Mouse (Mus musculus): ENCODE results near the gene Myh11. TPM values are rescaled to one million over a fixed set of nuclear protein-coding genes. Genes with fewer than 3 reads are reported as not detected.
"Not testable (repeated sequence)": the region's sequence is repeated elsewhere in the genome, so short reads cannot be mapped to it uniquely, and the experiment has no call there.

Myh11 gene
- polyA plus RNA-seq, 1 experiment from 2014 or later = 0.08 TPM

DNA sequence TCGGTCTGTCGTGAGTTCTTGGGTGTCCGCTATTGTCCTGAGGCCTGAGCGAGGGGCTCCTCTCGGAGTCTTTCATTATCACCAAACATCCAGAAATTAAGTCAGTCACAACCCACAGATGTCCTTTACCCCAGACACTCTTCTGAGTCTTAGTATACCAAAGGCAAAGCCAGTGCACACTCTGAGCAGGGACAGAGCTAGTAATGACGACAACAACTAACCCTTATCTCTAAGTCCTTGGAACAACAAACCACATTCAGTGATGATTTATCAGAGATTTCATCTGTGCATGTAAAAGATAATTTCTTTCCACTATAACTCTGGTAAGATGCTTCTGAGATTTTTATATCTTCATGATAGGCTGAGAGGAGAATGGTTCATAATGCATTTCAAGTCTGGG, 134.9 kb downstream of the Myh11 start:
- H3K9ac ChIP-seq (ENCODE audit: low read length) = no peak overlapping the region
- H3K27me3 ChIP-seq (ENCODE audit: control insufficient read depth, insufficient read depth, low read length) = no peaks in the 10 kb centered on the region
- H3K36me3 ChIP-seq (ENCODE audit: control insufficient read depth, insufficient read depth, low read length) = peaks cover 6% of the 10 kb centered on the region; the same call in 1 of the 2 replicates
- no peak for DNase-seq (ENCODE audit: low spot score)
- ATAC-seq (ENCODE audit: insufficient number of reproducible peaks, low FRiP score, low TSS enrichment, low read depth) = no peak
- H3K4me3 ChIP-seq (ENCODE audit: low read depth, low read length) = no peak overlapping the region
- no peaks in the 10 kb centered on the region for H3K9me3 ChIP-seq (ENCODE audit: control insufficient read depth, low read length)
- H3K4me1 ChIP-seq (ENCODE audit: control insufficient read depth, insufficient read depth, low read length) = no peaks in the 10 kb centered on the region
- no peak overlapping the region for H3K4me2 ChIP-seq (ENCODE audit: low read depth, severe bottlenecking)
- no peak overlapping the region for H3K27ac ChIP-seq (replicated peaks; ENCODE audit: low read depth, low read length)
- 97% methylated on average over 4 of the region's 6 CpGs for WGBS

DNA sequence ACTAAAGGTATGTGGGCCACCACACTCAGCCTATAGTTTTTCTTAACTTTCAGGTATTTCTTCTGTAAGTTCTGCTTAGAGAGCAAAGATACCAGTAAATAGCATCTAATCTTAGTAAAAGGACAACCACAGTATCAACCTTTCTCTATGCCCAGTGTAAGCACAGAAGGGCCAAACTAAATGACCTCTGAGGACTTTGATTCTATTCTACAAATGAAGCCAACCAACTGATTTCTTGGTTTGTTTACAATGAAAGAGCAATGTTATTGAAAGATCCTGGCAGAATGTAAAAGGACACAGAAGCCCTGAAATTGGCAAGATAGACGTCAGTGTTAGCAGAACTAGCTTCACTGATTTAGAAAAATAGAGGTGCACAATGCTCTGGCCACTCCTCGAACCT, 135.5 kb downstream of the Myh11 start:
- 88% methylated on average over 1 of the region's 2 CpGs for WGBS

DNA sequence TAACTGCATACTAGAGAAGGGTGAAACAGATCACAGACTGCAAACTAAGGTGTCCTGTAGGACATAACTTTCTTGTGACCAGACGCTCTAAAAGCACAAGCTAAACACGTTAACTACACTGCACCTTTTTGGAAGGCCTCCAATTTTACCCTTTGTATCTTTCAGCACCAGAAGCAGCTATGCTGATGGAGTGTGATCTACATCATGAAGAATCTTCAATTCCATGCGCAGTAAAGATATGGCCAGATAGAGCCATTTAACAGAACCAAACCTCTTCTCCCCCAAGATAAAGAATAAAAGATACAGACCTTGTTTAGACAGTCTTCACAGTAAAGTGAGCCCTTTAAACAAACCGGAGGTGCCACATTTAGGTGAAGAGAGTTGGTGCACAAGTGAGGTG, 139.5 kb downstream of the Myh11 start:
- no peaks in the 10 kb centered on the region for H3K9me3 ChIP-seq (ENCODE audit: control insufficient read depth, low read length)
- H3K36me3 ChIP-seq (ENCODE audit: control insufficient read depth, insufficient read depth, low read length) = peaks cover 8% of the 10 kb centered on the region; the same call in 1 of the 2 replicates
- H3K27me3 ChIP-seq (ENCODE audit: control insufficient read depth, insufficient read depth, low read length) = no peaks in the 10 kb centered on the region
- H3K27ac ChIP-seq (replicated peaks; ENCODE audit: low read depth, low read length) = no peak overlapping the region
- no peak overlapping the region for H3K4me3 ChIP-seq (ENCODE audit: low read depth, low read length)
- no peak overlapping the region for H3K9ac ChIP-seq (ENCODE audit: low read length)
- no peak overlapping the region for H3K4me2 ChIP-seq (ENCODE audit: low read depth, severe bottlenecking)
- H3K4me1 ChIP-seq (ENCODE audit: control insufficient read depth, insufficient read depth, low read length) = no peaks in the 10 kb centered on the region
- ATAC-seq (ENCODE audit: insufficient number of reproducible peaks, low FRiP score, low TSS enrichment, low read depth) = no peak
- no peak for DNase-seq (ENCODE audit: low spot score)
- 90% methylated on average over 4 of the region's 4 CpGs for WGBS

More for the DNA sequence above, 135.5 kb downstream of the Myh11 start:
- not testable (repeated sequence) for H3K4me1 ChIP-seq (ENCODE audit: control insufficient read depth, insufficient read depth, low read length); H3K9me3 ChIP-seq (ENCODE audit: control insufficient read depth, low read length); H3K9ac ChIP-seq (ENCODE audit: low read length); H3K27ac ChIP-seq (replicated peaks; ENCODE audit: low read depth, low read length); H3K36me3 ChIP-seq (ENCODE audit: control insufficient read depth, insufficient read depth, low read length); H3K27me3 ChIP-seq (ENCODE audit: control insufficient read depth, insufficient read depth, low read length); H3K4me3 ChIP-seq (ENCODE audit: low read depth, low read length); ATAC-seq (ENCODE audit: insufficient number of reproducible peaks, low FRiP score, low TSS enrichment, low read depth); H3K4me2 ChIP-seq (ENCODE audit: low read depth, severe bottlenecking); DNase-seq (ENCODE audit: low spot score)

DNA sequence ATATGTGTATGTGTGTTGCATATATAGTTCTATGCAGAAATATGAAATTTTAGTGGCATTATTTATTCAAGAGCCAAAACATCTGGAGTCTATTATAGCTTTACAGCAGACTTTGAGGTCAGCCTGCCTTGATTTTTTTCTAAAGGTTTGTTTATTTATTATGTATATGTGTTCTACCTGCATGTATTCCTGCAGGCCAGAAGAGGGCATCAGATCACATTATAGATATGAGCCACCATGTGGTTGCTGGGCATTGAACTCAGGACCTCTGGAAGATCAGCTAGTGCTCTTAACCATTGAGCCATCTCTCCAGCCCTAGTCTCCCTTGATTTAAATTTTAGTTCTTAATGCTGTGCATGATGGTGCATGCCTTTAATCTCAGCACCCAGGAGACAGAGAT, 143.5 kb downstream of the Myh11 start:
- H3K4me1 ChIP-seq (ENCODE audit: control insufficient read depth, insufficient read depth, low read length) = no peaks in the 10 kb centered on the region
- no peak for DNase-seq (ENCODE audit: low spot score)
- peaks cover 11% of the 10 kb centered on the region; the same call in 1 of the 2 replicates for H3K36me3 ChIP-seq (ENCODE audit: control insufficient read depth, insufficient read depth, low read length)
- H3K9me3 ChIP-seq (ENCODE audit: control insufficient read depth, low read length) = no peaks in the 10 kb centered on the region
- no peak overlapping the region for H3K27ac ChIP-seq (replicated peaks; ENCODE audit: low read depth, low read length)
- no peak for ATAC-seq (ENCODE audit: insufficient number of reproducible peaks, low FRiP score, low TSS enrichment, low read depth)
- no peaks in the 10 kb centered on the region for H3K27me3 ChIP-seq (ENCODE audit: control insufficient read depth, insufficient read depth, low read length)
- H3K9ac ChIP-seq (ENCODE audit: low read length) = no peak overlapping the region
- H3K4me3 ChIP-seq (ENCODE audit: low read depth, low read length) = no peak overlapping the region
- no peak overlapping the region for H3K4me2 ChIP-seq (ENCODE audit: low read depth, severe bottlenecking)

MicroRNA genes within 50 kb of the gene (microRNA counts, 519-probe panel; counts per million panel counts)
- 3,868 counts per million, percentile 55 among the panel's probes with 10 or more counts for microRNA mmu-miR-484

Small RNAs within 50 kb of the gene (microRNA-seq; reads per million reads assigned to microRNA genes)
- 1,902 reads per million, percentile 81 among the genes with 10 or more reads in this experiment for gene Mir484

Other genes starting within 250 kb of the Myh11 start
- gene Nde1, start 128.1 kb downstream of the Myh11 start, polyA plus RNA-seq (2014; fragmentation: Nextera tagmentation; extraction: Ambion mirVana) = 187 and 189 TPM in 2 replicates
- gene Marf1, start 128.0 kb downstream of the Myh11 start, polyA plus RNA-seq (2014; fragmentation: Nextera tagmentation; extraction: Ambion mirVana) = 21.4 TPM in 2 replicates
- gene Fopnl, start 26.0 kb upstream of the Myh11 start, polyA plus RNA-seq (2014; fragmentation: Nextera tagmentation; extraction: Ambion mirVana) = 150 and 154 TPM in 2 replicates
- gene Abcc1, start 70.2 kb upstream of the Myh11 start, polyA plus RNA-seq (2014; fragmentation: Nextera tagmentation; extraction: Ambion mirVana) = 9.3 and 9.4 TPM in 2 replicates